Mouse (Mus musculus) erythroblast, embryonic 14.5 days (primary cell): ENCODE results near the gene Golt1a. TPM values are rescaled to one million over a fixed set of nuclear protein-coding genes. Genes with fewer than 3 reads are reported as not detected.
A peak's percentile ranks its signal among the peaks of the same experiment; 100 is the strongest.

ENCODE experiments used
- H3K27me3 ChIP-seq: 2 replicates; pipeline ENCODE4 v1.6.1; 2012; ENCODE audit warnings: inconsistent platforms; ENCODE audit not compliant: control insufficient read depth
- H3K36me3 ChIP-seq: 2 replicates; pipeline ENCODE4 v1.6.1; 2012; ENCODE audit warnings: mild to moderate bottlenecking, inconsistent platforms; ENCODE audit not compliant: control insufficient read depth
- H3K4me1 ChIP-seq: 2 replicates; pipeline ENCODE4 v1.6.1; 2012; ENCODE audit warnings: inconsistent platforms; ENCODE audit not compliant: control insufficient read depth
- H3K4me3 ChIP-seq: replicated peaks from 2 replicates; pipeline ENCODE3; 2012; ENCODE audit warnings: moderate library complexity, mild to moderate bottlenecking, inconsistent platforms
- H3K9me3 ChIP-seq: 2 replicates; pipeline ENCODE4 v1.6.1; 2012; ENCODE audit warnings: low read length, inconsistent platforms, mixed read lengths; ENCODE audit not compliant: control insufficient read depth
- GATA1 ChIP-seq: IDR thresholded peaks from 2 replicates; pipeline ENCODE4 v1.6.1; 2012; ENCODE audit warnings: low read length, inconsistent platforms, mixed read lengths
- TAL1 ChIP-seq: IDR thresholded peaks from 3 replicates; pipeline ENCODE4 v1.6.1; 2012; ENCODE audit warnings: low read length, inconsistent platforms, mixed read lengths
- polyA plus RNA-seq: library from polyadenylated mRNA; stranded (reverse); fragments of >175 nt; gene quantifications from 2 replicates; pipeline ENCODE4 v1.2.3, GENCODE M21; 2012

Gene Golt1a
- polyA plus RNA-seq, 1 experiment: not detected

- H3K4me3 ChIP-seq: peak overlapping the region; percentile 54
Measured at GRCm38 (mm10) chr1:133364022-133364630, 54.5 kb downstream of the Golt1a start.

GRCm38 (mm10) chr1:133364890-133365289 is 55.3 kb downstream of the Golt1a start:
- H3K4me3 ChIP-seq: no peak overlapping the region
- peaks cover 9% of the 10 kb centered on the region for H3K4me1 ChIP-seq
- H3K27me3 ChIP-seq: peaks cover 42% of the 10 kb centered on the region
- no peaks in the 10 kb centered on the region for H3K9me3 ChIP-seq
- no peaks in the 10 kb centered on the region for H3K36me3 ChIP-seq
- TF ChIP-seq TAL1 (no peak), GATA1 (no peak)

More at GRCm38 (mm10) chr1:133364022-133364630, 54.5 kb downstream of the Golt1a start:
- peaks cover 42% of the 10 kb centered on the region for H3K27me3 ChIP-seq
- H3K4me1 ChIP-seq: peaks cover 9% of the 10 kb centered on the region
- no peaks in the 10 kb centered on the region for H3K9me3 ChIP-seq
- TF ChIP-seq GATA1: no peak
- TF ChIP-seq TAL1: no peak
- no peaks in the 10 kb centered on the region for H3K36me3 ChIP-seq

GRCm38 (mm10) chr1:133366951-133367605 is 57.5 kb downstream of the Golt1a start:
- Histone ChIP-seq H3K4me3 (no peak overlapping the region), H3K36me3 (no peaks in the 10 kb centered on the region), H3K27me3 (peaks cover 41% of the 10 kb centered on the region), H3K9me3 (no peaks in the 10 kb centered on the region), H3K4me1 (peaks cover 9% of the 10 kb centered on the region)
- TF ChIP-seq TAL1: no peak

GRCm38 (mm10) chr1:133367606-133368488 is 58.2 kb downstream of the Golt1a start:
- H3K27me3 ChIP-seq: peaks cover 34% of the 10 kb centered on the region
- no peaks in the 10 kb centered on the region for H3K36me3 ChIP-seq
- H3K4me3 ChIP-seq: no peak overlapping the region
- no peak for TF ChIP-seq TAL1
- TF ChIP-seq GATA1: no peak
- H3K4me1 ChIP-seq: peaks cover 9% of the 10 kb centered on the region
- no peaks in the 10 kb centered on the region for H3K9me3 ChIP-seq

- H3K4me3 ChIP-seq: no peak overlapping the region
- no peak for TF ChIP-seq GATA1
- TF ChIP-seq TAL1: no peak
- H3K4me1 ChIP-seq: peaks cover 7% of the 10 kb centered on the region
- H3K9me3 ChIP-seq: no peaks in the 10 kb centered on the region
- H3K27me3 ChIP-seq: peaks cover 26% of the 10 kb centered on the region
- H3K36me3 ChIP-seq: no peaks in the 10 kb centered on the region
Measured at GRCm38 (mm10) chr1:133368644-133369043, 59.0 kb downstream of the Golt1a start.

GRCm38 (mm10) chr1:133370352-133370751 is 60.8 kb downstream of the Golt1a start:
- Histone ChIP-seq H3K4me1 (no peaks in the 10 kb centered on the region), H3K27me3 (peaks cover 8% of the 10 kb centered on the region), H3K36me3 (no peaks in the 10 kb centered on the region), H3K9me3 (no peaks in the 10 kb centered on the region), H3K4me3 (no peak overlapping the region)
- TF ChIP-seq GATA1: no peak
- TF ChIP-seq TAL1: no peak

GRCm38 (mm10) chr1:133371431-133371830 is 61.8 kb downstream of the Golt1a start:
- peaks cover 3% of the 10 kb centered on the region; the same call in 1 of the 2 replicates for H3K27me3 ChIP-seq
- no peaks in the 10 kb centered on the region for H3K4me1 ChIP-seq
- H3K36me3 ChIP-seq: no peaks in the 10 kb centered on the region
- no peaks in the 10 kb centered on the region for H3K9me3 ChIP-seq
- H3K4me3 ChIP-seq: no peak overlapping the region
- TF ChIP-seq TAL1: no peak
- TF ChIP-seq GATA1: no peak

- Histone ChIP-seq H3K9me3 (no peaks in the 10 kb centered on the region), H3K4me3 (no peak overlapping the region), H3K36me3 (no peaks in the 10 kb centered on the region), H3K27me3 (no peaks in the 10 kb centered on the region), H3K4me1 (no peaks in the 10 kb centered on the region)
- TF ChIP-seq TAL1 (no peak), GATA1 (no peak)
Measured at GRCm38 (mm10) chr1:133372113-133372512, 62.5 kb downstream of the Golt1a start.

Other genes with a start within 250 kb of the Golt1a start
- 2.0 and 2.5 TPM in 2 replicates for gene Ppp1r15b, start 178.7 kb upstream of the Golt1a start, polyA plus RNA-seq
- 0.01 and 0.04 TPM in 2 replicates for gene Plekha6, start 145.6 kb upstream of the Golt1a start, polyA plus RNA-seq
- not detected in 2 replicates for gene Kiss1, start 12.1 kb downstream of the Golt1a start, polyA plus RNA-seq
- gene Ren1, start 40.7 kb downstream of the Golt1a start, polyA plus RNA-seq: not detected in 2 replicates
- gene Etnk2, start 53.8 kb downstream of the Golt1a start, polyA plus RNA-seq: 0.05 TPM in 1 of 2 replicates, not detected in the other
- 0.01 and 0.05 TPM in 2 replicates for gene Sox13, start 114.6 kb downstream of the Golt1a start, polyA plus RNA-seq